Mouse (Mus musculus) thymus, adult 2 months (tissue): ENCODE results near the gene Tmem255a.

Experiments used
- CTCF ChIP-seq: fragments of 200-500 bp; IDR thresholded peaks from 2 replicates; pipeline ENCODE4 v1.5.1; 2012; ENCODE audit warnings: mild to moderate bottlenecking, control low read depth, low read length, moderate library complexity, borderline replicate concordance; ENCODE audit not compliant: control insufficient read depth, poor library complexity, insufficient read depth; ENCODE audit errors: extremely low read depth
- POLR2A ChIP-seq: fragments of 200-500 bp; IDR thresholded peaks from 2 replicates; pipeline ENCODE4 v1.6.1; 2012; ENCODE audit warnings: mild to moderate bottlenecking, low read length, control low read depth, moderate library complexity; ENCODE audit not compliant: control insufficient read depth, poor library complexity, insufficient read depth; ENCODE audit errors: extremely low read depth

GRCm38 (mm10) chrX:38180656-38181607 is 71.3 kb downstream of the Tmem255a start:
- TF ChIP-seq CTCF (no peak), POLR2A (no peak)
